Mouse (Mus musculus): ENCODE measurements around the gene Hoxb9.

The Hoxb9 gene

GRCm38 (mm10) chr11:96267021-96267920, 4.0 kb upstream of the Hoxb9 start:
- in situ Hi-C loops (cut with MboI, MseI): no loop called here

- in situ Hi-C loops (cut with MboI, MseI): no loop called here
Observed at GRCm38 (mm10) chr11:96268031-96268745, 3.1 kb upstream of the Hoxb9 start.

GRCm38 (mm10) chr11:96269869-96270268, 1.4 kb upstream of the Hoxb9 start:
- in situ Hi-C loops (cut with MboI, MseI): no loop called here

GRCm38 (mm10) chr11:96271541-96272011, 319 bp downstream of the Hoxb9 start:
- in situ Hi-C loops (cut with MboI, MseI): no loop called here

- in situ Hi-C loops (cut with MboI, MseI): no loop called here
Observed at GRCm38 (mm10) chr11:96272024-96272921, 1.0 kb downstream of the Hoxb9 start.

- in situ Hi-C loops (cut with MboI, MseI): no loop called here
Observed at GRCm38 (mm10) chr11:96274428-96274827, 3.2 kb downstream of the Hoxb9 start.

- in situ Hi-C loops (cut with MboI, MseI): no loop called here
Observed at GRCm38 (mm10) chr11:96275896-96276295, 4.6 kb downstream of the Hoxb9 start.

- in situ Hi-C loops (cut with MboI, MseI): no loop called here
Observed at GRCm38 (mm10) chr11:96277151-96278044, 6.1 kb downstream of the Hoxb9 start.

GRCm38 (mm10) chr11:96278324-96278723, 7.1 kb downstream of the Hoxb9 start:
- in situ Hi-C loops (cut with MboI, MseI): no loop called here

GRCm38 (mm10) chr11:96278773-96279172, 7.5 kb downstream of the Hoxb9 start:
- in situ Hi-C loops (cut with MboI, MseI): no loop called here

GRCm38 (mm10) chr11:96279421-96280233, 8.4 kb downstream of the Hoxb9 start:
- in situ Hi-C loops (cut with MboI, MseI): no loop called here

GRCm38 (mm10) chr11:96280399-96281378, 9.4 kb downstream of the Hoxb9 start:
- in situ Hi-C loops (cut with MboI, MseI): no loop called here

GRCm38 (mm10) chr11:96281396-96281795, 10.1 kb downstream of the Hoxb9 start:
- in situ Hi-C loops (cut with MboI, MseI): no loop called here

GRCm38 (mm10) chr11:96281855-96282570, 10.8 kb downstream of the Hoxb9 start, which contains the start of gene Hoxb8:
Gene Hoxb8, plus strand, starts transcription at chr11:96281905.
- in situ Hi-C loops (cut with MboI, MseI): no loop called here

GRCm38 (mm10) chr11:96282795-96283430, 11.7 kb downstream of the Hoxb9 start:
- in situ Hi-C loops (cut with MboI, MseI): no loop called here

GRCm38 (mm10) chr11:96284041-96284749, 12.9 kb downstream of the Hoxb9 start:
- in situ Hi-C loops (cut with MboI, MseI): no loop called here
